Mouse (Mus musculus) Patski (cell line): ENCODE results near the gene Rfx3. TPM values are rescaled to one million over a fixed set of nuclear protein-coding genes. Genes with fewer than 3 reads are reported as not detected.

Source experiments
- ATAC-seq: fragments of 100-300 bp; one replicate; pipeline ENCODE4 v1.8.0; 2021
- CTCF ChIA-PET: fragments of 350-600 bp; sonication (Branson Sonifier 250); formaldehyde crosslinking; loops from one replicate; lab custom pipeline; 2022; ENCODE audit warnings: inconsistent platforms; lab: Charles Lee
- POLR2A ChIA-PET: fragments of 350-600 bp; sonication (Branson Sonifier 250); formaldehyde crosslinking; loops from one replicate; lab custom pipeline; 2022; ENCODE audit warnings: antibody characterized with exemption, inconsistent platforms; lab: Charles Lee
- DNase-seq: peaks from one replicate; pipeline ENCODE4 v3.0.0-alpha.2; 2011; ENCODE audit warnings: low read depth, low spot score
- H3K27me3 ChIP-seq: fragments of 371-371 bp; one replicate; pipeline ENCODE4 v1.5.1; 2021
- CTCF ChIP-seq: fragments of 100-300 bp; IDR thresholded peaks from one replicate; pipeline ENCODE4 v1.5.1; 2021
- in situ Hi-C: fragments of 300-500 bp; cut with MboI; formaldehyde crosslinking; loops from 3 replicates; pipeline ENCODE4 v1.11.1; 2018; ENCODE audit warnings: low pct_unique_long_range_greater_than_20kb, mixed read lengths
- polyA plus RNA-seq: library from polyadenylated mRNA; unstranded; gene quantifications from one replicate; pipeline ENCODE4 v1.2.3, GENCODE M21; 2021

Gene Rfx3
- polyA plus RNA-seq, 1 experiment from 2014 or later, result 13.7 TPM

- DNase-seq (no peak), ATAC-seq (no peak)
- POLR2A ChIA-PET, result no interaction called here
- CTCF ChIA-PET, result interaction anchor here (2.3 kb wide), 1 partner anchor 11 kb away, joined by 7 read pairs; no protein-coding TSS in a partner anchor
- no peaks in the 10 kb centered on the region for H3K27me3 ChIP-seq
- in situ Hi-C loops, result no loop called here
- TF ChIP-seq CTCF, result no peak
Measured at GRCm38 (mm10) chr19:27848946-27849345, 162.0 kb downstream of the Rfx3 start.

- no peaks in the 10 kb centered on the region for H3K27me3 ChIP-seq
- in situ Hi-C loops, result no loop called here
- POLR2A ChIA-PET, result interaction anchor here (0.7 kb wide), 1 partner anchor 330 kb away, joined by 3 read pairs; no protein-coding TSS in a partner anchor
- CTCF ChIA-PET, result no interaction called here
- no peak for ATAC-seq
- no peak for TF ChIP-seq CTCF
- no peak for DNase-seq
Measured at GRCm38 (mm10) chr19:27847055-27847454, 163.9 kb downstream of the Rfx3 start.

- ATAC-seq (no peak), DNase-seq (no peak)
- in situ Hi-C loops, result no loop called here
- CTCF ChIA-PET, result interaction anchor here (0.8 to 1.3 kb wide), 2 partner anchors 11 to 17 kb away, joined by 3 read pairs; no protein-coding TSS in a partner anchor
- no peaks in the 10 kb centered on the region for H3K27me3 ChIP-seq
- POLR2A ChIA-PET, result no interaction called here
- TF ChIP-seq CTCF, result no peak
Measured at GRCm38 (mm10) chr19:27838635-27839034, 172.3 kb downstream of the Rfx3 start.

- no peak for TF ChIP-seq CTCF
- DNase-seq (no peak), ATAC-seq (no peak)
- ChIA-PET POLR2A (no interaction called here), CTCF (no interaction called here)
- H3K27me3 ChIP-seq, result no peaks in the 10 kb centered on the region
- in situ Hi-C loops, result no loop called here
Measured at GRCm38 (mm10) chr19:27838041-27838440, 172.9 kb downstream of the Rfx3 start.

GRCm38 (mm10) chr19:27832448-27832847, 178.5 kb downstream of the Rfx3 start:
- no peak for TF ChIP-seq CTCF
- DNase-seq (no peak), ATAC-seq (no peak)
- H3K27me3 ChIP-seq, result no peaks in the 10 kb centered on the region
- in situ Hi-C loops, result no loop called here
- ChIA-PET CTCF (no interaction called here), POLR2A (no interaction called here)

- ATAC-seq (no peak), DNase-seq (no peak)
- ChIA-PET CTCF (interaction anchor here (0.7 kb wide), 1 partner anchor 13 kb away, joined by 3 read pairs; no protein-coding TSS in a partner anchor), POLR2A (interaction anchor here (0.6 kb wide), 1 partner anchor 1081 kb away, joined by 3 read pairs; no protein-coding TSS in a partner anchor)
- in situ Hi-C loops, result no loop called here
- no peak for TF ChIP-seq CTCF
- H3K27me3 ChIP-seq, result no peaks in the 10 kb centered on the region
Measured at GRCm38 (mm10) chr19:27828316-27828715, 182.7 kb downstream of the Rfx3 start.

- ChIA-PET CTCF (no interaction called here), POLR2A (no interaction called here)
- in situ Hi-C loops, result no loop called here
- ATAC-seq (no peak), DNase-seq (no peak)
- H3K27me3 ChIP-seq, result no peaks in the 10 kb centered on the region
- no peak for TF ChIP-seq CTCF
Measured at GRCm38 (mm10) chr19:27817661-27818060, 193.3 kb downstream of the Rfx3 start.

- CTCF ChIA-PET, result no interaction called here
- DNase-seq, result no peak
- no peak for ATAC-seq
- POLR2A ChIA-PET, result interaction anchor here (0.6 kb wide), 1 partner anchor 34 kb away, joined by 3 read pairs; no protein-coding TSS in a partner anchor
- peak; percentile 73 for TF ChIP-seq CTCF
- in situ Hi-C loops, result loop anchor here (25.0 kb wide), 1 partner anchor 982 kb away; no protein-coding TSS in a partner anchor
- no peaks in the 10 kb centered on the region for H3K27me3 ChIP-seq
Measured at GRCm38 (mm10) chr19:27780030-27780429, 230.9 kb downstream of the Rfx3 start.

GRCm38 (mm10) chr19:27770716-27771265, 240.2 kb downstream of the Rfx3 start:
- TF ChIP-seq CTCF, result no peak
- ATAC-seq (no peak), DNase-seq (no peak)
- ChIA-PET POLR2A (no interaction called here), CTCF (interaction anchor here (1.2 kb wide), 1 partner anchor 8 kb away, joined by 3 read pairs; no protein-coding TSS in a partner anchor)
- in situ Hi-C loops, result no loop called here
- H3K27me3 ChIP-seq, result no peaks in the 10 kb centered on the region

- in situ Hi-C loops, result no loop called here
- ChIA-PET CTCF (interaction anchor here (1.1 kb wide), 1 partner anchor 12 kb away, joined by 3 read pairs; no protein-coding TSS in a partner anchor), POLR2A (no interaction called here)
- H3K27me3 ChIP-seq, result no peaks in the 10 kb centered on the region
- TF ChIP-seq CTCF, result no peak
- no peak for ATAC-seq
- DNase-seq, result no peak
Measured at GRCm38 (mm10) chr19:27768444-27768843, 242.5 kb downstream of the Rfx3 start.

- no peak for TF ChIP-seq CTCF
- DNase-seq (no peak), ATAC-seq (no peak)
- no peaks in the 10 kb centered on the region for H3K27me3 ChIP-seq
- in situ Hi-C loops, result no loop called here
- ChIA-PET POLR2A (no interaction called here), CTCF (interaction anchor here (1.5 kb wide), 1 partner anchor 11 kb away, joined by 6 read pairs; no protein-coding TSS in a partner anchor)
Measured at GRCm38 (mm10) chr19:27760309-27760708, 250.7 kb downstream of the Rfx3 start.
